Mouse (Mus musculus): Measurements from ENCODE around the gene Npb. TPM values are rescaled to one million over a fixed set of nuclear protein-coding genes. Genes with fewer than 3 reads are reported as not detected.
"Not testable (repeated sequence)": the region's sequence is repeated elsewhere in the genome, so short reads cannot be mapped to it uniquely, and the experiment has no call there.

The Npb gene
- total RNA-seq, 4 experiments from 2014 or later = 1.3 to 2.7 (median 1.5) TPM; not detected in 1

DNA sequence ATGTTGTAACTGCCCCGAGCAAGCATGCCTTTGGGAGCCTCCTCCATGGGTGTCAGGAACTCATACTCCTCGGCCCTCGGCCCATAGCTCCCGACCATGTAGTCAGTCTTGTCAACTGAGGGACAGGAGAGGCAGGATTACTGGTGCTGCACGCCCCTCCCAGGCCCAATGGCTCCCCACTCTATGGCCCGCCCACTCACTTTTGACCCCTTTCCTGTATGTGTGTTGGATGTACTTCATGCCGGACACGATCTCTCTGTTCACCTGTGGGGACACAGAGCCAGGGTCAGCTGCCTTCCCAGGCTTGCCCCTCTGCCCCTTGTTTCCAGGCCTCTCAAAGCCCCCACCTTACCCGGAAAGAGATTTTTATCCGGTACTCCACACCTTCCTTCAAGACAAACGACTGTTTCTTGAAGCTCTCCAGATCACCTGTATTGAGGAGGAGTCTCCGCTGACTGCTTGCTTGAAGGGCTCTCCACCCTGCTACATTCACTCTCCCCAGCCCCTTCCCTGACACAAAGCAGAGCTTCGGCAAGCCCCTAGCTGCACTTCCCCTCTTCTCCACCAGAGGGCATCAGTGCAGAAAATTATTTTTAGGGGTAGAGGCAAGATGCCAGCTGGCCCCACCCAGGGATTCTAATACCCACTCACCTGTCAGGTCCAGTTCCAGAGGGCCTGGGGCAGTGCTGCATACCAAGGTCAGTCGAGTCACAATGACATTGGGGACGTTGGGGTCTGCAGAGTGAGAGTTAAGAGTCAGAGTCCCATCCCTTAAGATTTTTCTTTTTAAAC lies 28.8 kb upstream of the Npb start:
- DNase-seq (ENCODE audit: low spot score in 2 of 2) = peak; percentile 58 to 74

GRCm38 (mm10) chr11:120580190-120580589 lies 28.1 kb upstream of the Npb start:
- DNase-seq (ENCODE audit: low spot score in 2 of 2) = peak in 1 of 2 experiments; percentile 35

- peak in 1 of 2 experiments; percentile 19 for DNase-seq (ENCODE audit: low spot score in 2 of 2)
These were observed 27.4 kb upstream of the Npb start for GRCm38 (mm10) chr11:120580871-120581331.

GRCm38 (mm10) chr11:120581490-120582267 lies 26.6 kb upstream of the Npb start, which contains the start of gene Arhgdia:
TSS of gene Arhgdia (minus strand) at chr11:120581624.
- DNase-seq (ENCODE audit: low spot score in 2 of 2) = peak; percentile 82 to 88

DNA sequence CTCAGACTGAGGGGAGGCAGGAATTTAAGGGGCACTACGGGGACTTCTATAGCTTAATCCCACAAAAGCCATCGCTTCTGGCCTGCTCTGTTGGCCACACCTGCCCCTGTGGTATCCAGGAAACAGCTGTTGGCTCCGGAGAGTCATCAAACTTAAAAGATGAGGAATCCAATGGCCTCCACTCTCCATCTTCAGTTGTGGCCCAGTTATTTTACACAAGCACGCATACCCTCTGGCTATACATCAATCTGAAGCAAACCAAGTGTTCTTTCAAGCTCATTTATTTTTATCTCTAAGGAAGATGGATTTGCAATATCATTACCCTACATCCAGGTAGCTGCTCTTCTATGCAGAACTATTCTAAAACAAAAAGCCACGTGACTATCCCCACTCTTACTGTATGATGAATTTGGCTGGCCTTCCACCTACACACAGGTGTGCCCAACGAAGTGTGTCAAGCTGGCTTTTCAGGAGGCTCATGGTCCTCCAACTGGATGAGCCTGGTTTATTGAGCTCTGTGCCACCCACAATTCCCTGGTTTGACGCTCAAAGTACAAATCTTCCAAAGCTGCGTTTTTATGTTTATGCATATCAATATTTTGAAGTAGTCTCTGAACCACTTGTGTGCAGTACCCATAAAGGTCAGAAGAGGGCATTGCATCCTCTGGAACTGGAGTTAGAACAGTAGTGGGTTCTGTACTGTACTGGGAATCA lies 25.9 kb upstream of the Npb start:
- no peak for DNase-seq (ENCODE audit: low spot score in 2 of 2)

DNA sequence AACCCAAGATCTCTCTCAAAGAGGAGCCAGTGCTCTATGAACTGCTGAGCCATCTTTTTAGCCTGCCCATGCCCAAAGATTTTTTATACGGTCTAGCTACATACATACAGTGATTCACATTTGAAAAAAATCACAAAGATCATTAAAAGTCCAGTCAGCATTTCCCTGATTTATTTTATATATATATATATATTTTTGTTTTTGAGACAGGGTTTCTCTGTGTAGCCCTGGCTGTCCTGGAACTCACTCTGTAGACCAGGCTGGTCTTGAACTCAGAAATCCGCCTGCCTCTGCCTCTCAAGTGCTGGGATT lies 25.3 kb upstream of the Npb start:
- not testable (repeated sequence) for DNase-seq (ENCODE audit: low spot score in 2 of 2)

- no peak for DNase-seq (ENCODE audit: low spot score in 2 of 2)
These were observed 24.3 kb upstream of the Npb start for GRCm38 (mm10) chr11:120583937-120584336.

DNA sequence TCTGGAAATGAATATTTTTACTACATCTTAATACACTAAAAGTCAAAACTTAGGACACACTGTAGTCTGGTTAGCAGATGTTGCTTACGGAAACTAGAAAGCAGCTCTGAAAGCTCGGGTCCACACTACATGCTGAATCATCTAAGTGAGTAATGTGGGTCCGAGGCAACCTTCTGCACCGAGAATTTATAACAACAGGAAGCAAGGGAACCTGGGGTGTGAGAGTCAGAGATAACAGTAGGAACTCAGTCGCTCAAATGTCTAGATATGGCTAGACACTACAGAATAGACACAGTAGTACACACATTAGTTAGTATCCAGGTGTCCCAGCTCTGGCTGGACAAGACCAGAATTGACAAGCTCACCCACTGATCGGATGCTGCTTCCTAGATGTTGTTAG lies 19.7 kb upstream of the Npb start:
- DNase-seq (ENCODE audit: low spot score in 2 of 2) = no peak

- no peak for DNase-seq (ENCODE audit: low spot score in 2 of 2)
These were observed 10.7 kb upstream of the Npb start for GRCm38 (mm10) chr11:120597240-120598235.

DNA sequence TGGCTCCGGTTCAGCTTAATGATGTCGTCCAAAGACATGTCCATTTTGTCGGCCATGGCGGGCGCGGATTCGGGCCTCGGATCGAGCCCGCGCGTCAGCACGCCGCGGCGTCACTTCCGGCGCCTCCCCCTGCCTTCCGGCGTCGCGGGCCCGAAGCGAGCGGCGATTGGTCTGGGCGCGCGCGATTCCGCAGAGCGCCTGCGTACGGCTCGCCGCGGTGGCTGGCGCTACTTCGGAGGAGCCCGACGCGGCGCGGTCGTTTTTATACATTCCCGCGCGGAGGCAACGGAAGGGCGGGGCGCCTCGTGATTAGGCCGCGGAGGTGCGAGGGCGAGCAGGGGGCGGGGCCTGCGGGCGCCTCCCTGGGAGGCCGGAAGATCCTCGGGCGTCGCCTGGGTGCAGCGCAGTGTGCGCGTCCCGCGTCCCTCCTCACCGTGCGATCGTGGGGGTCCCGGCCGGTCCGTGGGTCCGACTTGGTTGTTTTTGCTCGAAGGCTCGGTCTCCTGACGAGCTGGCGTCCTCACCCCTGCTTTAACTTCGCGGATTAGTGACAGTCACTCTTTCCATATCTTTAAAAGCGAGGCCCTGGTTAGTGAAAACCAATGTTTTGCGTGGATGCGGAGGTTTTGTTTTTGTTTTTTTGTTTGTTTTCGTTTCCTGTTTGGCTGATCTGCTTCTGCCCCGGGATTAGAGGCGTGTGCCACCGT lies 9.8 kb upstream of the Npb start, which contains the start of the genes Alyref and Anapc11:
Gene Alyref (minus strand): TSS at position 83 of the 707 bp plus-strand sequence.
Gene Anapc11 (plus strand): TSS at position 139 of the 707 bp plus-strand sequence.
- peak; percentile 85 to 87 for DNase-seq (ENCODE audit: low spot score in 2 of 2)

DNA sequence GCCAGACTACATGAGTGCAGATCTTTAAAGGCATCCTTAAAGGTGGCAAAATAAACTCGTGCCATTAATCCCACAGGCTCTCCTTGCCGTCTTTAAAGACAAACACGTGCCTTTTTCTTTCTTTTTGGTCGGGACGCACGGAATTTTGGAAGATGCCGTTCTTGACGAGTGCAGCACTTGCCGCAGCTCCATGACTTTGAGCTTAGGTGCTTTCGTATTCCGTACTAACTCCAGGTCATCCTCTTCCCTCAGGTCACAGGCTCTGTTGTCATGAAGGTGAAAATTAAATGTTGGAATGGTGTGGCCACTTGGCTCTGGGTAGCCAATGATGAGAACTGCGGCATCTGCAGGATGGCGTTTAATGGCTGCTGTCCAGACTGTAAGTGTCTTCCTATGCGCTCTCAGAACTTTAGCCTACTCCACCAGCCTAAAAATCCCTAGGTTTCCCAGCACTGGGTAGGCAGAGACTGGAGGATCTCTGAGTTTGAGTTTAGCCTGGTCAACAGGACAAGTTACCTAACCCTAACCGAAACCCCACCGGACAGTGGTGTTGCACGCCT lies 9.2 kb upstream of the Npb start:
- DNase-seq (ENCODE audit: low spot score in 2 of 2) = no peak

DNA sequence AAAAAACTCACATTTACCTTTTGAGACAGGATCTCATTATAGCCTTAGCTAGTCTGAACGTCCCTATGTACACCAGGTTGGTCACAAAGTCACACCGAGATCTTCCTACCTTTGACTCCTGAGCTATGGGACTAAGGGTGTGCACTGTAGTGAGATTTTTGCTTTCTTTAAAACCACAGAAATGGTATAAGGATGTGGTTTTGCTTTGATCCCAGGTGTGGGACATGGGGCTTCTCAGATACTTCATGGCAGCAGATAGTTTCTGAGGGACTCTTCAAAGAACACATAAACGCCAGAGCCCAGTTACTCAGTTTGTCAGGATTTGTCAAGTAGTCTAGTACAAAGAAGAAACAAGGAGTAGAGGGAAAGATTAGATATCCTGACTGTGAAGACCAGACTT lies 7.6 kb upstream of the Npb start:
- no peak for DNase-seq (ENCODE audit: low spot score in 2 of 2)

- no peak for DNase-seq (ENCODE audit: low spot score in 2 of 2)
These were observed 4.7 kb upstream of the Npb start for GRCm38 (mm10) chr11:120603545-120603944.

DNA sequence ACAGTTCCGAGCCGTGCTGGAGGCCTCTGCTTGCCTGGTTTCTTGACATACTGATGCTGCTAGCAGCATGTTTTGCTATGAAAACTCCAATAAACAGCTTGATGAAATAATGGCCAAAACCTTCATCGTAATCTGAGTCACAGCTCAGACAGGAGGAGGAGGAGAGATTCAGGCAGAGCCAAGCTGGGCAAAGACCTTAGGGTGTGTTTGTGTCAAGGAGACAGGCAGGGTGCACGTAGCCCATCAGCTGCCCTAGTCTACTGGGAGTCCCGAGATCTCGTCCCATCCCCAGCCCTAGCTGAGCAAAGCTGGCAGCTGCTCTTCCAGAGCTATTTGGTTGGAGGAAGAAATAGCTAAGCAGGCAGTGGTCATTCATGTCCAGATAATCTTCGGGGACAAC lies 2.6 kb upstream of the Npb start:
- DNase-seq (ENCODE audit: low spot score in 2 of 2) = no peak

- DNase-seq (ENCODE audit: low spot score in 2 of 2) = no peak
These were observed 1.5 kb upstream of the Npb start for GRCm38 (mm10) chr11:120606764-120607163.

DNA sequence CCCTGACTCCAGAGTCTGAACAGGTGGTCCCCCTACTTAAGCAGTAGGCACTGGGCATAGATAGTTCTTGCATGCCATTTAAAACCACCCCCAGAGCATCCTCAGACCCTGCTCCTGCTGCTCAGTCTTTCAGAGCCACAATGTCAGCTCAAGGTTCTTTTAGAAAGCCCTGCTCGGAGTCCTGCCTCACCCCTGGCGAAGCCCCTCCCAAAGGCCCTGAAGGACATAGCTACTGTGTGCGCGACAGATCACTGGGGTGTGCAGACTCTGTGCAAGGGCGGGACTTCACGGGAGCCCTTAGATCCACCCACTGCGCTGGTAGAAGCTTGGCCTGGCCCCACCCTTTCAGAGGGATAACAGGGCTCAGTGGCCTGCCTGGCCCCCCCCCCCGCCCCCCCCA lies 973 bp downstream of the Npb start:
- DNase-seq (ENCODE audit: low spot score in 2 of 2) = no peak

GRCm38 (mm10) chr11:120610477-120611046 lies 2.3 kb downstream of the Npb start:
- DNase-seq (ENCODE audit: low spot score in 2 of 2) = no peak

GRCm38 (mm10) chr11:120612763-120613162 lies 4.5 kb downstream of the Npb start:
- DNase-seq (ENCODE audit: low spot score in 2 of 2) = peak in 1 of 2 experiments; percentile 72

DNA sequence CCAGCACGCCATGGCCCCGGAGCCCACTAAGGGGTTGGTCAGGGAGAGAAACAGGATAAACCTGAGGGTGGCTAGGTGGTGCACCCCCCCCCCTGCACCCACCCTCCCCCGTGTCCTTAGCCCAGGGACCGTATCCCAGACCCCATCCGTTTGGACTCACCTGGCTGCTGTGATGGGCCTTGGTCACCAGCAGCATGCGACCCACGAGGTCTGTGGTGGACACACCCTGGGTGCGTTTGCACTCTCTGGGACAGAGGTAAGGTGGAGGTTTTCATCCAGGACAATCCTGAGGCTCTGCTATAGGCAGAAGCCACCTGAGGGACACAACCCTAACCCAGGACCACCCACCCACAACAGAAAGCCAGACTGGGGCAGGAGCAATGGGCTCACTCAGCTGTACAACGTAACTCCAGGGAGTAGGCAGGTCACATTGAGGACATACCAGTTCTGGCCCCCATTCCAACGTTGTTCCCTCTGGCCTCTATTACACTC lies 5.2 kb downstream of the Npb start:
- DNase-seq (ENCODE audit: low spot score in 2 of 2) = no peak
